Mouse (Mus musculus) ES-E14 (cell line): ENCODE results near the gene Aspdh.

Source experiments
- HCFC1 ChIP-seq: IDR thresholded peaks from 2 replicates; pipeline ENCODE4 v1.6.1; 2012; ENCODE audit warnings: low read length, inconsistent platforms, borderline replicate concordance; ENCODE audit not compliant: insufficient read depth
- ZC3H11A ChIP-seq: IDR thresholded peaks from 2 replicates; pipeline ENCODE4 v1.6.1; 2012; ENCODE audit warnings: low read depth, mild to moderate bottlenecking, inconsistent platforms, low read length, borderline replicate concordance

GRCm38 (mm10) chr7:44500046-44500445 lies 34.9 kb downstream of the Aspdh start:
- TF ChIP-seq HCFC1 (no peak), ZC3H11A (no peak)
